Mouse (Mus musculus) cerebellum, postnatal 36 days (tissue): Measurements from ENCODE around the gene Thrsp.
"Not testable (repeated sequence)": the region's sequence is repeated elsewhere in the genome, so short reads cannot be mapped to it uniquely, and the experiment has no call there.

Experiments
- DNase-seq, 2 experiments: peaks; one replicate each; pipeline ENCODE4 v3.0.0; 2021 to 2022; ENCODE audit warnings: mixed read lengths in 2 of 2

The Thrsp gene

GRCm38 (mm10) chr7:97416906-97417777 is at the start of gene Thrsp:
Thrsp (minus strand) TSS chr7:97417730.
- peak; percentile 92 to 97 for DNase-seq

- no peak for DNase-seq
Measured at GRCm38 (mm10) chr7:97455577-97455976, 38.0 kb upstream of the Thrsp start.

GRCm38 (mm10) chr7:97454795-97455194 is 37.3 kb upstream of the Thrsp start:
- no peak for DNase-seq

GRCm38 (mm10) chr7:97453141-97453921 is 35.8 kb upstream of the Thrsp start:
- DNase-seq, result no peak

GRCm38 (mm10) chr7:97452196-97452595 is 34.7 kb upstream of the Thrsp start:
- DNase-seq, result no peak

- not testable (repeated sequence) for DNase-seq
Measured at GRCm38 (mm10) chr7:97451023-97451422, 33.5 kb upstream of the Thrsp start, which contains the start of gene Kctd14. Kctd14 (plus strand) TSS chr7:97451323.

GRCm38 (mm10) chr7:97447050-97447531 is 29.6 kb upstream of the Thrsp start:
- no peak for DNase-seq

GRCm38 (mm10) chr7:97446171-97446925 is 28.8 kb upstream of the Thrsp start:
- DNase-seq, result peak; percentile 76 to 82

- DNase-seq, result no peak
Measured at GRCm38 (mm10) chr7:97438986-97439385, 21.5 kb upstream of the Thrsp start.

GRCm38 (mm10) chr7:97434517-97434916 is 17.0 kb upstream of the Thrsp start:
- no peak for DNase-seq

- DNase-seq, result not testable (repeated sequence)
Measured at GRCm38 (mm10) chr7:97433517-97433916, 16.0 kb upstream of the Thrsp start.

- no peak for DNase-seq
Measured at GRCm38 (mm10) chr7:97429705-97430104, 12.2 kb upstream of the Thrsp start.

GRCm38 (mm10) chr7:97427778-97428420 is 10.4 kb upstream of the Thrsp start:
- peak; percentile 67 to 68 for DNase-seq

- DNase-seq, result no peak
Measured at GRCm38 (mm10) chr7:97427296-97427695, 9.8 kb upstream of the Thrsp start.

- peak; percentile 52 to 67 for DNase-seq
Measured at GRCm38 (mm10) chr7:97426566-97426965, 9.0 kb upstream of the Thrsp start.

- peak; percentile 96 for DNase-seq
Measured at GRCm38 (mm10) chr7:97424621-97425245, 7.2 kb upstream of the Thrsp start.

- no peak for DNase-seq
Measured at GRCm38 (mm10) chr7:97423754-97424153, 6.2 kb upstream of the Thrsp start.

- DNase-seq, result peak; percentile 69 to 73
Measured at GRCm38 (mm10) chr7:97420958-97421651, 3.6 kb upstream of the Thrsp start.

GRCm38 (mm10) chr7:97420406-97420805 is 2.9 kb upstream of the Thrsp start:
- no peak for DNase-seq

GRCm38 (mm10) chr7:97419163-97419562 is 1.6 kb upstream of the Thrsp start:
- no peak for DNase-seq

- DNase-seq, result no peak
Measured at GRCm38 (mm10) chr7:97418717-97419116, 1.2 kb upstream of the Thrsp start.
